Mouse (Mus musculus) embryonic stem cell, embryonic (primary cell): ENCODE measurements around the gene Aif1.

Source experiments
- CTCF ChIA-PET, 4 experiments: fragments of 300-600 bp in 2 of 4; fragments of 350-600 bp in 2 of 4; sonication (Branson Sonifier 250); formaldehyde crosslinking; loops; one replicate each; lab custom pipeline; 2022; ENCODE audit warnings: inconsistent platforms in 2 of 4; lab: Charles Lee
- POLR2A ChIA-PET, 4 experiments: fragments of 300-600 bp in 2 of 4; fragments of 350-600 bp in 2 of 4; sonication (Branson Sonifier 250); formaldehyde crosslinking; loops; one replicate each; lab custom pipeline; 2022; ENCODE audit warnings: antibody characterized with exemption in 4 of 4, inconsistent platforms in 1 of 4; lab: Charles Lee

Gene Aif1

GRCm38 (mm10) chr17:35175968-35176367, at the start of gene Aif1:
Aif1 (minus strand) TSS chr17:35176068.
- CTCF ChIA-PET: interaction anchor here in 1 of 4 experiments (1.0 kb wide), 1 partner anchor 9 kb away, joined by 4 read pairs; no protein-coding TSS in a partner anchor
- POLR2A ChIA-PET: interaction anchor here in 1 of 4 experiments (1.1 kb wide), 1 partner anchor 57 kb away, joined by 3 read pairs; no protein-coding TSS in a partner anchor

GRCm38 (mm10) chr17:35225456-35225855, 49.6 kb upstream of the Aif1 start:
- CTCF ChIA-PET: interaction anchor here in 3 of 4 experiments (0.8 to 4.7 kb wide), 9 partner anchors 36 to 59 kb away, joined by 3 to 17 read pairs (median 6); partner anchors contain the start of gene Lst1 (in 1 of the 3)
- POLR2A ChIA-PET: interaction anchor here in 2 of 4 experiments (1.1 to 1.8 kb wide), 3 partner anchors 16 to 57 kb away, joined by 3 to 10 read pairs (median 7); partner anchors contain the start of gene Ddx39b (in 1 of the 2)

GRCm38 (mm10) chr17:35224641-35225040, 48.8 kb upstream of the Aif1 start:
- CTCF ChIA-PET: interaction anchor here (0.6 to 4.7 kb wide), 12 partner anchors 46 to 668 kb away, joined by 3 to 17 read pairs (median 6); no protein-coding TSS in a partner anchor
- POLR2A ChIA-PET: interaction anchor here in 2 of 4 experiments (0.7 to 5.7 kb wide), 5 partner anchors 17 to 46 kb away, joined by 3 to 36 read pairs (median 3); partner anchors contain the start of gene Ddx39b (in 1 of the 2)

DNA sequence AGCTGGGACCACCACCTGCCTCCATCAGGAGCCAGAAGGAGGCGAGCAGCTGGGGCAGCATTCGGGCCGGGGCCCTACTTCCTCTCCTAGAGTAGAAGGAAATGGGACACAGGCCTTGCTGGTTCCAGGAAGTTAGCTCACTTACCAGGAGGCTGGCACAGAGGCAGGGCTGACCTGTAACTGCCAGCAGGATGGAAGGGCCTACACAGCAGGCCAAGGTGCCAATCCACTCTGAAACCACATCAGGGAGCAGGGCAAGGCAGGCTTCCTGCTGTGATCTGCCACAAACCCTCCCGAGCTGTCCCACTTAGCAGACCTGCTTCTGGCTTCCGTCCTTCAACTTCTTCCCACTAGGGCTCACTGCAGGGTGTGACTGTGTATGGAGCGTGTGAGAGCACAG, 46.4 kb upstream of the Aif1 start:
- ChIA-PET POLR2A (interaction anchor here in 2 of 4 experiments (0.6 to 5.7 kb wide), 5 partner anchors 18 to 116 kb away, joined by 3 to 36 read pairs (median 5); partner anchors contain the start of gene Ddx39b (in 2 of the 2)), CTCF (interaction anchor here in 3 of 4 experiments (1.1 to 4.1 kb wide), 7 partner anchors 36 to 56 kb away, joined by 3 to 25 read pairs (median 6); no protein-coding TSS in a partner anchor)

- CTCF ChIA-PET: interaction anchor here (0.7 to 4.1 kb wide), 14 partner anchors 9 to 54 kb away, joined by 3 to 25 read pairs (median 5); no protein-coding TSS in a partner anchor
- POLR2A ChIA-PET: interaction anchor here (0.6 to 5.7 kb wide), 23 partner anchors 8 to 615 kb away, joined by 3 to 36 read pairs (median 4); partner anchors contain the start of genes Atp6v1g2 (in 2 of the 4), Ddx39b (in 2 of the 4), Lsm2 (in 1 of the 4) and Lta (in 1 of the 4)
These were observed 44.5 kb upstream of the Aif1 start, which contains the start of gene Gm16181 for GRCm38 (mm10) chr17:35220156-35220952. Gm16181 (plus strand) TSS chr17:35220834.

GRCm38 (mm10) chr17:35219601-35220041, 43.8 kb upstream of the Aif1 start:
- ChIA-PET CTCF (interaction anchor here in 3 of 4 experiments (0.7 to 4.1 kb wide), 10 partner anchors 9 to 1049 kb away, joined by 3 to 25 read pairs (median 6); no protein-coding TSS in a partner anchor), POLR2A (interaction anchor here in 3 of 4 experiments (0.6 to 5.7 kb wide), 18 partner anchors 9 to 614 kb away, joined by 3 to 36 read pairs (median 4); partner anchors contain the start of genes Ddx39b (in 2 of the 3), Atp6v1g2 (in 1 of the 3), Lsm2 (in 1 of the 3) and Lta (in 1 of the 3))

DNA sequence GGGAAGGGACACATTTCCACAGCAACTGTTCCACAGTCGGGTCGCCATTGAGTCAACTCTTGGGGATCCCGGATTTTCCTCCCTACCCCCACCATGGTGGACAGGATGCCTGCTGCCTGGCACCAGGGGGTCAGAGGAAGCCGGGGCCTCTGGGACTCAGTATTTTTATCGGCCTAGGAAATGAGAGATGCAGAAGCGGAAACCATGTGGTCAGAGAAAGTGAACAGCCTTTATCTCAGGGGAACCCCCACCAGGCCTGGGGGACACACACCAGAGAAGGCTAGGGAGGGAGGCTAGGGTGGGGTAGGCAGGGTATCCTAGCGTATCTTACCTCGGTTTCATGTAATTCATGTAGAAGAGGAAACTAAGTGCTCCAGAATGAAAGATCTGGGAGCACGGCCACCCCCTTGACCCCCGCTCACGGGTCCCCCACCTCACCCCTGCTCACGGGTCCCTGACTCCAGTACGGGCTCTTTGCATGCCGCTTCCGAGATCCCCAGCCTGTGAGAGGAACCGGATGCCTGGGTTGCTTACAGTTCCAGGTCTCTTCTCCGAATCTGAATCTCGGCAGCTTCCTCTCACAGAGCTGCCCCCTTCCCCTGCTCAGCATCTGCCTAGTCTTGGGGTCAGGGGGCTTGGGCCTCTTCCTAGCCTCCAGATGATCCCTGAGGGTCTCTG, 42.8 kb upstream of the Aif1 start:
- ChIA-PET POLR2A (interaction anchor here in 3 of 4 experiments (0.5 to 5.7 kb wide), 13 partner anchors 14 to 163 kb away, joined by 3 to 36 read pairs (median 4); partner anchors contain the start of genes Ddx39b (in 2 of the 3), Atp6v1g2 (in 1 of the 3) and Tnf (in 1 of the 3)), CTCF (interaction anchor here in 3 of 4 experiments (0.5 to 4.1 kb wide), 7 partner anchors 14 to 1048 kb away, joined by 3 to 25 read pairs (median 6); partner anchors contain the start of gene Apom (in 1 of the 3))

DNA sequence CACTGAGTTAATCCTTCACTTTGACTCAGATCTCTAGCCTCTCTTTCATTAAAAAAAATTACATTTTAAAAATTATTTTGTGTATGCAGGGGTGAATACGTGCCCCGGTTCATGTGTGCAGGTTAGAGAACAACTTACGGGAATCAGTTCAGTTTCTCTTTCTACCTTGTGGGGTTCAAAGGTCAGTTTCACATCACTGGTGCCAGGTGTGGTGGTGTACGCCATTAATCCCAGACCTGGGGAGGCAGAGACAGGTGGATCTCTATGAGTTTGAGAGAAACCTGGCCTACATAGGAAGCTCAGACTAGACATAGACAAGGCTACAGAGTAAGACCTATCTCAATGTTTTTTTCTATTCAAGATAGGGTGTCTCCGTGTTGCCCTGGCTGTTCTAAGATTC, 37.2 kb upstream of the Aif1 start:
- ChIA-PET CTCF (interaction anchor here in 1 of 4 experiments (0.5 kb wide), 1 partner anchor 31 kb away, joined by 3 read pairs; no protein-coding TSS in a partner anchor), POLR2A (interaction anchor here in 2 of 4 experiments (0.6 to 1.3 kb wide), 3 partner anchors 28 to 149 kb away, joined by 3 to 5 read pairs (median 3); partner anchors contain the start of gene Ddx39b (in 1 of the 2))

DNA sequence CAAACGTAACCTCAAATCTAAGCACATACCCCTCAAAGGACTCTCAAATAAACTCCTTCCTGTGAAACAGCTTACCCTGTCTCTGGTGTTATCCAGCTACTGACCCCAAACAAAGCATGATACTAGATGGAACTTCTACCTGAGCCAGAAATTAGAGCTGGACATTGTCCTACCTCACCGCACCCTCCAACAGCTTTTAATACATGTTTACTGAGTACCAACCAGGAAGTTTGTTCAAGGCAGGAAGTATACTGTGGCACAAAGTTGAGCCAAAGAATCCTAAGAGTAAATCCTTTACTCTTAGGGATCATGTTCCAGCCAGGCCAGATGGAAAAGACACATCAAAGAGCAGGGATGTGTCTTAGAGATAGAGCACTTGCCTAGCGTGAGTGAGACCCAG, 34.7 kb upstream of the Aif1 start:
- POLR2A ChIA-PET: interaction anchor here in 1 of 4 experiments (0.8 to 1.7 kb wide), 2 partner anchors 16 to 42 kb away, joined by 3 to 4 read pairs; partner anchors contain the start of gene Ltb
- CTCF ChIA-PET: interaction anchor here in 3 of 4 experiments (0.8 to 1.1 kb wide), 4 partner anchors 9 to 42 kb away, joined by 3 to 4 read pairs (median 3); no protein-coding TSS in a partner anchor

DNA sequence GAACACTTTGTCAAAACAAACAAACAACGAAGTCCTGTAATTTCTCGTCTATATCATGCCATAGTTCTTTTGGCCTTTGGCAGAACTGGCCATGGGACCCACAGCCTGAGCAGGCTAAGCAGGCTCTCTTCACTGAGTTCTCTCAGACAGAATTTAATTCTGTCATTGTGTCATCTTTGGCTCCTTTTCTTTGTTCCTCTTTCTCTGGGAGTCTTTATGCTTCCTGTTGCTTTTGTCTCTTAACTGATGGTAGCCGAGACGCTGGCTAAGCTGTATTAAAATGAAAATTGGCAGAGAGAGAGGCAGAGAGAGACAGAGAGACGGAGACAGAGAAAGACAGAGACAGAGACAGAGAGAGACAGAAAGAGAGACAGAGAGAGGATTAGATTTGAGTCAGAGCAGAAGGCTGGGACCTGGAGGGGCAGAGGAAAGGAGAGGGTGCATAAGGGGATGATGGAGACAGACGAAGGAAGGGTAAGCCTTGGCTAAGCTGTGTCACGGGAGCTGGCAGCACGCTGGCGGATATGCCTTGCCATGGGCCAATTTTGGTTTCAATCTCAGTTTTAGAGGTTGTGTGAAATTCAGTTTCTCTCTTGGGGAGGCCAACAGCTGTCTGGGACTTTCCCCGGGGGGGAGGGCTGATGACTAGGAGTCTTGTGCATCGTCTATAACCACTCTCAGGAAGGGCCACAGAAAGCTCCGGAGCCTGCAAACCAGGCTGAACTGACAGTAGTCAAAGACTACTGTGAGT, 34.1 kb upstream of the Aif1 start:
- CTCF ChIA-PET: interaction anchor here in 3 of 4 experiments (0.8 to 1.1 kb wide), 4 partner anchors 10 to 41 kb away, joined by 3 to 4 read pairs (median 3); no protein-coding TSS in a partner anchor
- POLR2A ChIA-PET: interaction anchor here in 1 of 4 experiments (0.8 to 1.7 kb wide), 2 partner anchors 16 to 42 kb away, joined by 3 to 4 read pairs; partner anchors contain the start of gene Ltb

DNA sequence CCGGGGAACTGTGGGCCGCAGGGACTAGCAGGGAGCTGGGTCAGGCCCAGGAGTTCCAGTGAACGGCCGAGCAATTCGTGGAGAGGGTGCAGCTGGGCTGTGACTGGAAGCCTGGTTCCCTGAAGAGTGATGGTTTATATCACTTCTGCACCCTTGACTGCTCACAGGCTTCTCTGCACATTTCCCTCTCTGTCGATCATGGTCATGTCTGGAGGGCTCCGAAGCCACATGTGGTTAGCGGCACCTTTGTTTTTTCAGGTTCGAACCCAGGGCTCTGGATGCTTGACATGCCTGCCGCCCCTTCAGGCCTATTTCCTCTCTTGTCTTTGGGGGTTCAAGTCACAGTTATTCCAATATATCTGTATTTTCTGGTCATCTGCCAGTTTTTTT, 29.5 kb upstream of the Aif1 start:
- ChIA-PET CTCF (interaction anchor here in 2 of 4 experiments (0.6 to 1.1 kb wide), 3 partner anchors 36 to 38 kb away, joined by 5 to 6 read pairs (median 6); no protein-coding TSS in a partner anchor), POLR2A (interaction anchor here in 2 of 4 experiments (1.1 to 1.2 kb wide), 3 partner anchors 8 to 15 kb away, joined by 3 to 6 read pairs (median 4); partner anchors contain the start of gene Gm16181 (in 1 of the 2))

DNA sequence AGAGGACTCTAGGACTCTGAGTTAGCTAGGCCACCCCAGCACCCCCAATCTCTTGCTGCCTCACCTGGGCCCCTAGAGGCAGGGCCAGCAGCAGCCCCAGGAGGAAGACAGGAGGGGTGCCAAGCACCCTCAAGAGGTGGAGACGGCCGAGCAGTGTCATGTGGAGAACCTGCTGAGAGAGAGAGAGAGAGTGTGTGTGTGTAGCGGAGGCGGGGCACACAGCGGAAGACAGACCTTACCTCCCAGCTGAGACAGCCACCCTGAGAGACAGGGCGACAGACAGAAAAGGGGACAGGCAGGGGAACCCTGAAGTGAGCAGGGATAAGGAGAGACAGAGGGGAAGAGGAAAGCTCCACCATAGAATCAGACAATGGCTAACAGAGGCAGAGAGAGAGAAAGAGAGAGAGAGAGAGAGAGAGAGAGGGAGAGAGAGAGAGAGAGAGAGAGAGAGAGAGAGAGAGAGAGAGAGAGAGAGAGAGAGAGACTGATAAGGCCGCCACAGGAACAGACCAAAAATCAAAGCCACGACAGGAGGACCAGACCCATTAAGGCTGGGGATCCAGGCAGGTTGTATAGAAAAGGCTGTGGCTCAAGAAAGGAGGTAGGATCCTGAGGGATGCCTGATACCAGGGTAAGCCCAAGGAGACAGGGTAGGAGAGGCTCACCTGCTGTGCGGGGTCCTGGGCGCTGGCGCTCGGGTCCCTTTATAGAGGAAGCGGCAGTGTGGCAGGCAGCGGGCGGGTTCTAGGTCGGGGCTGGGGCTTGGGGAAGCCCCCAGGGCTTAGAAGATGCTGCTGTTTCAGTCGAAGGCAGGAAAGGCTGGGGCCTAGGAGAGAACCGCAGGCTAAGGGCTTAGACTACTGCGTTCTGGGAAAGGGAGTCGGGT, 28.9 kb upstream of the Aif1 start, which contains the start of gene Lta:
Lta (minus strand) TSS at position 858 of the 886 bp plus-strand sequence.
- ChIA-PET CTCF (interaction anchor here in 2 of 4 experiments (0.6 to 1.1 kb wide), 4 partner anchors 27 to 38 kb away, joined by 3 to 6 read pairs (median 6); no protein-coding TSS in a partner anchor), POLR2A (interaction anchor here in 2 of 4 experiments (1.0 to 1.8 kb wide), 7 partner anchors 7 to 41 kb away, joined by 3 to 6 read pairs (median 4); partner anchors contain the start of genes Ddx39b (in 1 of the 2) and Gm16181 (in 1 of the 2))

DNA sequence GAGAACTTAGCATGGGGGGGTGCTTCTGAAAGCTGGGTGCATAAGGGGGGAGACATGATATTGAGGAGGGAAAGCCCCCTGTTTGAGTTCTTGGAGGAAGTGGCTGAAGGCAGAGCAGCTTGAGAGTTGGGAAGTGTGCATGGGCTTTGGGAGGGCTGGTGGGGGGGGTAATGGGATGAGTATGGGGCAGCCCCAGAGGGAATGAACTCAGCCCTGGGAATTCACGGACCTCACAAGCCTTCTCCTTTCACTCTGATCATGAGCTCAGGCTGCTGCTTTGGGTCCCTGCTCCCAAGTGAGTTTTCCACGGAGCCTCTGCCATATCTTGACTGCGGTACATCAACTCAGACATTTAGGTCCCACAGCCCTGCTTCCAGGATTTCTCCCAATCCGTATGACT, 26.6 kb upstream of the Aif1 start:
- CTCF ChIA-PET: interaction anchor here (0.6 to 2.6 kb wide), 12 partner anchors 11 to 1584 kb away, joined by 3 to 10 read pairs (median 4); no protein-coding TSS in a partner anchor

DNA sequence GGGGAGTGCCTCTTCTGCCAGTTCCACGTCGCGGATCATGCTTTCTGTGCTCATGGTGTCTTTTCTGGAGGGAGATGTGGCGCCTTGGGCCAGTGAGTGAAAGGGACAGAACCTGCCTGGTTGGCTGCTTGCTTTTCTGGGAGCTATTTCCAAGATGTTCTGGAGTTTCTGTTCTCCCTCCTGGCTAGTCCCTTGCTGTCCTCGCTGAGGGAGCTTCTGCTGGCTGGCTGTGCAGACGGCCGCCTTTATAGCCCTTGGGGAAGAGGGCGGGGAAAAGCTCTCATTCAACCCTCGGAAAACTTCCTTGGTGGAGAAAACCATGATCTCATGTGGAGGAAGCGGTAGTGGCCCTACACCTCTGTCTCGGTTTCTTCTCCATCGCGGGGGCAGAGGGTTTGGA, 25.9 kb upstream of the Aif1 start, which contains the start of gene Tnf:
Tnf (minus strand) TSS at position 221 of the 400 bp plus-strand sequence.
- CTCF ChIA-PET: interaction anchor here in 3 of 4 experiments (0.6 to 2.6 kb wide), 8 partner anchors 10 to 73 kb away, joined by 3 to 10 read pairs (median 4); no protein-coding TSS in a partner anchor
- POLR2A ChIA-PET: interaction anchor here in 3 of 4 experiments (0.6 to 2.6 kb wide), 9 partner anchors 11 to 406 kb away, joined by 3 to 7 read pairs (median 4); partner anchors contain the start of gene Gm16181 (in 1 of the 3)

More for the DNA sequence above, 26.6 kb upstream of the Aif1 start:
- POLR2A ChIA-PET: interaction anchor here in 3 of 4 experiments (0.5 to 2.6 kb wide), 10 partner anchors 17 to 153 kb away, joined by 3 to 7 read pairs (median 4); partner anchors contain the start of genes Apom (in 1 of the 3), Clic1 (in 1 of the 3) and Gm16181 (in 1 of the 3)
